Mouse (Mus musculus) CD4-positive, CD25-positive, alpha-beta regulatory T cell, adult 4 months (primary cell): ENCODE measurements around the gene Capn3. TPM values are rescaled to one million over a fixed set of nuclear protein-coding genes. Genes with fewer than 3 reads are reported as not detected.

Experiments used
- ATAC-seq: one replicate; pipeline ENCODE4 v1.8.0; 2017
- polyA plus RNA-seq, 2 experiments: library from polyadenylated mRNA; unstranded; fragments of 100-300 nt; shearing (Covaris generic); gene quantifications; one replicate each; pipeline ENCODE4 v1.2.1; 2017

Capn3 gene
- polyA plus RNA-seq, 2 experiments from 2014 or later = 59.3 to 94.3 TPM

GRCm38 (mm10) chr2:120482506-120483389 lies 26.9 kb downstream of the Capn3 start:
- ATAC-seq = peak; percentile 34

DNA sequence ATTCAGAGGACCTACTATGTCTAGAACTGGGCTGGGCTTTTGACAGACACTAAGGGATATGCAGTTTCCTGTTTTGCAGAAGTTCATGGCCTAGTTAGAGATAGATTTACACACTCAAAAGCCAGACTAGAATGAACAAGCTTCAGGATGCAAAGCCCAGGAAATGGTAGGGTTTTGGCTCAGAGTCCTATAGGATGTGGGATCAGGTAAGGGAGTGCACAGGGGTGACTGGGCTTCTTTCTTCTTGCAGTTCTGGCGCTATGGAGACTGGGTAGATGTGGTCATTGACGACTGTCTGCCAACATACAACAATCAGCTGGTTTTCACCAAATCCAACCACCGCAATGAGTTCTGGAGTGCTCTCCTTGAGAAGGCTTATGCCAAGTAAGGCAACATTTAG lies 28.4 kb downstream of the Capn3 start:
- peak; percentile 40 for ATAC-seq

DNA sequence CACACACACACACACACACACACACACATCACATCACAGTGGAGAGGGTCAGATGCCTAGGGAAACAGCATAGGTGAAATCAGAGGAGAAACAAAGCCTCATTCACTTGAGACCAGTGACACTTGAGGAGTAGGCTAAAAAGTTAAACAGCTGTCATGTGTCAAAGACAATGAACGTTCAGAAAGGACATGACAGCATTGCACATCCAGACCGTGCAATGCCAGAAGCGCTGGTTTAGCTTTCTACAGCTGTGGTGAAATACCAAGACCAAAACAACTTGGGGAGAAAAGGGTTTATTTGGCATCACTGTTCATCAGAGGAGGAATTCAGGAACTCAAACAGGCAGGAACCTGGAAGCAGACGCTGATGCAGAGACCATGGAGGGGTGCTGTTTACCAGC lies 37.4 kb downstream of the Capn3 start:
- ATAC-seq = no peak

DNA sequence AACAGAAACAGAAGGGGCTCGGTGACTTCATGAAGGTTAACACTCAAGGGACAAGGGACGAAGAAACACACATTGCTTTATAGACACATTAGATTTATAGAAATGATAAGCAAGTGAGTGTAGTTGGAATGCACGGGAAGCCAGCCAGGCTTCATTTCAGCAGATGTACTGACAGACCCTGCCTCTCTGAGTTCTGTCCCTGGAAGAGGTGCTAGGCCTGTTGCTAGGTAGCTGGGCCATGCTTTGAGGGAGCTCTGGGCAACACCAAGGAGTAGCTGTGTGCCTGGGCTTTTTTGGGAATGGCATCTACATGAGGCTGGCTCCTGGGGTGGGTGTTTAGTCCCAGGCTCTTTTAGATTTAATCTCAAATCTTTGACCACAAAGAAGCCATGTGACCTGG lies 40.7 kb downstream of the Capn3 start:
- ATAC-seq = no peak

DNA sequence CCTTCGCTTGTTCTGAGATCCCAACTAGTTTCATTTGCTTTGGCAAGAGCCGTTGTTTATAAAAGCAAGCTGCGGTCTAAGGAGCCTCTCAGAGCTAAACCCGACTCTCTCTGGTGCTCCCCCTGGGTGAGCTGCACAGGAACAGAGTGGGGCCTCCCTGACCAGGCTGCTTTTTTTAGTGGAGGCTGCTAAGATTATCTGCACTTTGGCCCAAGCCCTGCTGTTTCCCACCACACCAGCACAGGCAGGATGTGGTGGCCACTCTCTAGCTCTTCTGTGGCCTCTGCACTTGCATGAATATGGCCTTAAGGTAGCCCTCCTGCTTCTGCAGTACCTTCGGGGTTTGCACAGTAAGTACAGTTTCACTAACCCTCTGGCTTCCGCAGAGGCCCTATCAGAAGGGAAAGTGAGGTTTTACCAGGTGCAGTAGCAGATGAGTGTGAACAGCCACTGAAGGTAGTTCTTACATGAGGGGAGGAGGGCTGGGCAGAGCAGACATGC lies 44.2 kb downstream of the Capn3 start:
- ATAC-seq = peak; percentile 77

GRCm38 (mm10) chr2:120501136-120501918 lies 45.5 kb downstream of the Capn3 start:
- peak; percentile 19 for ATAC-seq

- peak; percentile 46 for ATAC-seq
Measured at GRCm38 (mm10) chr2:120501931-120502604, 46.2 kb downstream of the Capn3 start.

DNA sequence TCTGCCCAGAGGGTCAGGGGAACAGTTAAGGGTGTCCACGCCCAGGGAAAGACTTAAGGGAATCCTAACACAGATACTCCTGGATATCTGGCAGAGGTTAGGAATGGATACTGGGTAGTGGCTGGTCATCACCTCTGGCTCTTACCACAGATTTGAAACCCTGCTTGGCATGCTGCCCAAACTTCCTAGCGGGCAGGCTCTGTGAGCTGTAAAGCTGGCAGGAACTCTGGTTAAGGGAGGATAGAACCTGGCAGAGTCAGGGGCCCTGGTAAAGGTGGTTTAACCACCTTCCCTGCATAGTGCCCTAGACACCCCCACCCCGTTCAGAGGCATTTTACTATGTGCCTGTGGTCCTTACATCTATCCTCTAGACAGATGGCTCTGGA lies 46.8 kb downstream of the Capn3 start:
- ATAC-seq = no peak

GRCm38 (mm10) chr2:120503094-120503493 lies 47.3 kb downstream of the Capn3 start:
- ATAC-seq = no peak

- ATAC-seq = no peak
Measured at GRCm38 (mm10) chr2:120503992-120504391, 48.2 kb downstream of the Capn3 start.

GRCm38 (mm10) chr2:120514181-120514580 lies 58.4 kb downstream of the Capn3 start:
- no peak for ATAC-seq

DNA sequence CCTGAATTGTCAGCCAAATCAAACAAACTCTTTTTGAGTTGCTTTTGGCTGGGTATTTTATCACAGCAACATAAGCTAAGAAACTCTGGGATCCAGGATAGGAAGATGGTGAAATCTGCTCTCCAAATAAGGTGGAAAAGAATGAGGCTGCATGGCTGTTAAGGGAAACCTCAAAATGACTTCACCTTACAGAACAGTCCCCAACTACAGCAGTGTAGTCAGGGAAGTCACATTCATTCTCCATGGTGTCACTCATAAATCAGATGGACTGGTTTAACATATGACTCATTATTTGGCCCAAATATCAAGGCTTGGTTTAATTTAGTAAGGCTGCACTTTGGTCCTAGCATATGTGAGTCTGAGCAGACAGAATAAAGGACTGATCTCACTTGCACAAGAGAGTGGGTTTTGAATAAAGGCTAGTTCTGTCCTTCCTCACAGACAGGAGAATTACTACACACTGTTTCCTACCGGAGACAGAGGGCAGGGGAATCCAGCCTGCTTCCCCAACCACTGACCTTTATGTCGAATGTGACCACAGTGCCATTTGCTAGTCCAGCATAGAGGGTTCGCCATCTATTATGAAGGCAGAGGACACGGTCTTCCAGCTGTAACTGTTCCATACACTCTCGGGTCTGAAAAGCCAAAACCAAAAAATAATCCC lies 62.9 kb downstream of the Capn3 start:
- ATAC-seq = no peak

- ATAC-seq = no peak
Measured at GRCm38 (mm10) chr2:120526771-120527170, 71.0 kb downstream of the Capn3 start.

DNA sequence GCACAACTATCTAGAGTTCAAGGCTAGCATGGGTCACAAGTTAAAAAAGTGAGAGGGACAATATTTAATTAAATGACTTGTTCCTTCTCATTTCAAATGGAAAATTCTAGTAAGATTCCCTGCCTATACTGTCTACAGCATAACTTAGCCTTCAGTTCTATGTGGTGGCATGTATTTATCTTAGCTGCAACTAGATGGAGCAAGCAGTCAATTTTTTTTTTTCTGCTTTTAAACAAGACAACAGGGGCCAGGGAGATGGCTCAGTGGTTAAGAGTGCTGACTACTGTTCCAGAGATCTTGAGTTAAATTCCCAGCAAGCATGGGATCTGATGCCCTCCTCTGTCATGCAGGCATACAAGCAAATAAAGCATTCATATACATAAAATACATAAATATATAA lies 73.7 kb downstream of the Capn3 start:
- ATAC-seq = no peak

- ATAC-seq = no peak
Measured at GRCm38 (mm10) chr2:120531223-120531622, 75.4 kb downstream of the Capn3 start.

DNA sequence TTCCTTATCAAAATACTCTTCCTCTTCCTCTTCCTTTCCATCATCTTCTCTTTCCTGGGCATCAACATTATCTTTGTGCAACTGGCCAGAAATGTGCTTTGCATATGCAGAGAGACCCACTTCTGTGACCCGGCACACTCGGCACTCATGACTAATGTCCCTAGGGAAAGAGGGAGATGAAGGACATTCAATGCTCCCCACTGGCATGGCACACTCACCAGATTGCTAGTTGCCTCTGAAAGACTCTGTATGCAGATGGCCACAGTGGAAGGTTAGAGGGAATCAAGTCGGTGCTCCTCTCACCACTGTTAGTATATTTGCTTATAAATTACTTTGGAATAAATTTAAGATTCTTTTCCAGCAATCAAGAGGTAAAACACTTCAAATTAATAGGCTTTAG lies 83.5 kb downstream of the Capn3 start:
- no peak for ATAC-seq

- ATAC-seq = no peak
Measured at GRCm38 (mm10) chr2:120539778-120540208, 84.0 kb downstream of the Capn3 start.

- ATAC-seq = no peak
Measured at GRCm38 (mm10) chr2:120544732-120545131, 88.9 kb downstream of the Capn3 start.
